Mouse (Mus musculus): ENCODE results near the gene Birc5. TPM values are rescaled to one million over a fixed set of nuclear protein-coding genes. Genes with fewer than 3 reads are reported as not detected.

The Birc5 gene
- total RNA-seq, 2 experiments from 2014 or later: 0.86 to 1.5 TPM

DNA sequence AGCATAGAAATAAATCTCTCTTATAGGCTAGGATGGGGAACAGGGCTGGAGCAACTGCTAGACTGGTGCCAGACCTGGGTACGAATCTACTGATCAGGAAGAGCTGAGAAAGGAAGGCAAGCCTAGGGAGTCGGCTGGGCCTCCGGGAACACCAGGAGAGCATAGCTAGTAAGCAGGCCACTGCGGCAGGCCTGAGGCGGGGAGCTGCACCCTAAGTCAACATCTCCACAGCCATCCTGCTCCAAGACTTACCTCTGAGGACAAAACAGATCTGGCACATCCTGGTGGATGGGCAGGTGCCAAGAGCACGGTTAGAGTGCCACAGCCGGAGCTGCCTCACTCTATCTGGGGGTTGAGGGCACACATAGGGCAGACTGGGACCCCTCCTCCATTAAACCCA lies 28.9 kb upstream of the Birc5 start:
- Histone ChIP-seq H3K4me3 (no peak overlapping the region), H3K27ac (no peak overlapping the region)
- no peak for TF ChIP-seq CTCF (conservative IDR thresholded peaks at IDR 0.05)
- DNase-seq (ENCODE audit: low spot score in 2 of 2): no peak

DNA sequence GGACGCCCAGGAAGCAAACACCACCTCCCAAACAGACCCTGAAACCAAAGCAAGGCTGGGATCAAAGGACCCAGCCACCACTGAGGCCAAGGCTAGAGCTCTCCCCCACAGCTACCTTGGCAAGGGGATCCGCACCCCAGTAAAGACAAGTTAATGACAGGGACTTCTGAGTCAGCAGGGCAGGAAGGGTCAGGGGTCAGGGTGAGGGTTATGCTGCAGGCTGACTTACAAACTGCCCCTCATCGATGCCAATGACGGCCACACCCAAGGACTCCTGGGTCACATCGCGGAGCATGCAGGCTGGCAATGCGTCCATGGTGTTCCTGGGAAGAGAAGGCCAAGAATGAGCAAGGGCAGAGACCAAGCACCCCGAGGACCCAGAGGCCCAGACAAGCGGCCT lies 27.2 kb upstream of the Birc5 start:
- TF ChIP-seq CTCF (conservative IDR thresholded peaks at IDR 0.05): no peak
- Histone ChIP-seq H3K4me3 (no peak overlapping the region), H3K27ac (no peak overlapping the region)
- no peak for DNase-seq (ENCODE audit: low spot score in 2 of 2)

- Histone ChIP-seq H3K4me3 (no peak overlapping the region), H3K27ac (no peak overlapping the region)
- TF ChIP-seq CTCF (conservative IDR thresholded peaks at IDR 0.05): no peak
- no peak for DNase-seq (ENCODE audit: low spot score in 2 of 2)
Observed at GRCm38 (mm10) chr11:117822728-117823241, 26.3 kb upstream of the Birc5 start.

DNA sequence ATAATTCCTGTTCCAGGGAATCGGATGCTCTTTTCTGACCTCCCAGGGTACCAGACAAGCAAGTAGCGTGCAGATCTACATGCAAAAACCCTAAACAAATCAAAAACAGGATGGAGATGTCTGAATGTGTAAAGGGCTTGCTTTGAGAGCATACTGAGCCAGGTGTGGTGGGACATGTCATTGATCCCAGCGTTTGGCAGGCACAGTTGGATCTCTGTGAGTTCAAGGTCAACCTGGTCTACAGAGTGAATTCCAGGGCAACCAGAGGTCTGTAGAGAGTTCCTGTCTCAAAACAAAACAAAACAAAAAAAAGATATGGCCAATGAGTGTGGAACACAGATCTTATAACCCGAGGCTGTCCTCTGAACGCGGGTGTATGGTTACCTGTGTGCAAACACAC lies 25.6 kb upstream of the Birc5 start:
- TF ChIP-seq CTCF (conservative IDR thresholded peaks at IDR 0.05): no peak
- Histone ChIP-seq H3K27ac (no peak overlapping the region), H3K4me3 (no peak overlapping the region)
- DNase-seq (ENCODE audit: low spot score in 2 of 2): no peak

- peak; percentile 69 to 79 for DNase-seq (ENCODE audit: low spot score in 2 of 2)
- TF ChIP-seq CTCF (conservative IDR thresholded peaks at IDR 0.05): peak; percentile 97
- Histone ChIP-seq H3K27ac (no peak overlapping the region), H3K4me3 (peak overlapping the region; percentile 36)
Observed at GRCm38 (mm10) chr11:117824060-117824969, 24.7 kb upstream of the Birc5 start.

- Histone ChIP-seq H3K4me3 (peak within 1 kb of the TSS; percentile 28), H3K27ac (no peak within 1 kb of the TSS)
- DNase-seq (ENCODE audit: low spot score in 2 of 2): no peak
- TF ChIP-seq CTCF (conservative IDR thresholded peaks at IDR 0.05): no peak
Observed at GRCm38 (mm10) chr11:117825333-117826101, 23.5 kb upstream of the Birc5 start, which contains the start of the genes Afmid and Tk1. TSS of gene Afmid (plus strand) at chr11:117825924. TSS of gene Tk1 (minus strand) at chr11:117826092.

- TF ChIP-seq CTCF (conservative IDR thresholded peaks at IDR 0.05): no peak
- Histone ChIP-seq H3K27ac (no peak overlapping the region), H3K4me3 (peak overlapping the region; percentile 28; the same call in 1 of the 2 replicates)
- no peak for DNase-seq (ENCODE audit: low spot score in 2 of 2)
Observed at GRCm38 (mm10) chr11:117826164-117826563, 22.9 kb upstream of the Birc5 start.

DNA sequence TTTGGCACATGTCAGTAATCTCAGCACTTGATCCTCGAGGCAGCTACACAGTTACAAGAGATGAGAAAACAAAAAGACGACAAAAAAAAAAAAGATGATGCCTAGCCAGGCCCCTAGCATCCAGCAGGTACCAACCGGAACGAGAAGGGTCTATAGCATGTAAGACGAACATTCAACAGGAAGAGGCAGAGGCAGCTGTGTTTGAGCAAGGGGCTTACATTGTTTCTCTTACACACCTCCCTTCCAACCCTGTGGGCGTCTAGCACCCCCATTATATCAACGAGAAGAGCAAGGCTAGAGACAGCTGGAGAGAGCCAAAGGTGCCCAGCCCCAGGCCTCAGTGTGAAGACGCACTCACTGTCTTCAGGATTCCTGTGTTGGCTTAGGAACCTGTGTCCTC lies 22.1 kb upstream of the Birc5 start:
- no peak overlapping the region for H3K4me3 ChIP-seq
- no peak for DNase-seq (ENCODE audit: low spot score in 2 of 2)
- no peak for TF ChIP-seq CTCF (conservative IDR thresholded peaks at IDR 0.05)
- H3K27ac ChIP-seq: no peak overlapping the region

DNA sequence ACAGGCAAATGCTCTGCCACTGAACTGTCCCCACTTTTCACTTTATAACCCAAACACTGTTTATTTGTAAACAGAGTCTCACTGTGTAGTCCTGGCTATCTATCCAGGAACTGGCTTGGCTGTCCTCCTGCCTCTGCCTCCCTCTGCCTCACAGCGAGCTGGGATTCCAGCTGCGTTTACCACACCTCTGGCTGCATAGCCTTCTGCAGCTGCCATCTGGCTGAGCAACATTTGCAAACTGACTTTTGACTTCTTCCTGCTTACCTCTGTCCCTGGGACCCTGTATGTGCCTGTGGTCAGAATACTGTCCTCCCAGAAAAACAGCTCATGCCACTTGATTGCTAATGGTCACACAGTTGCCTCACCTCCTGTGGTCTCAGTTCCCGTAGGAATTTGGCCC lies 21.7 kb upstream of the Birc5 start:
- H3K27ac ChIP-seq: no peak overlapping the region
- no peak for TF ChIP-seq CTCF (conservative IDR thresholded peaks at IDR 0.05)
- DNase-seq (ENCODE audit: low spot score in 2 of 2): no peak
- H3K4me3 ChIP-seq: no peak overlapping the region

- H3K4me3 ChIP-seq: no peak overlapping the region
- no peak for TF ChIP-seq CTCF (conservative IDR thresholded peaks at IDR 0.05)
- no peak for DNase-seq (ENCODE audit: low spot score in 2 of 2)
- peak overlapping the region; percentile 47 for H3K27ac ChIP-seq
Observed at GRCm38 (mm10) chr11:117828149-117828887, 20.7 kb upstream of the Birc5 start.

- no peak for DNase-seq (ENCODE audit: low spot score in 2 of 2)
- Histone ChIP-seq H3K27ac (peak overlapping the region; percentile 47), H3K4me3 (no peak overlapping the region)
- TF ChIP-seq CTCF (conservative IDR thresholded peaks at IDR 0.05): no peak
Observed at GRCm38 (mm10) chr11:117828888-117829604, 20.0 kb upstream of the Birc5 start.

GRCm38 (mm10) chr11:117829671-117830215 lies 19.3 kb upstream of the Birc5 start:
- peak overlapping the region; percentile 47; the same call in 1 of the 2 replicates for H3K27ac ChIP-seq
- DNase-seq (ENCODE audit: low spot score in 2 of 2): no peak
- no peak overlapping the region for H3K4me3 ChIP-seq
- no peak for TF ChIP-seq CTCF (conservative IDR thresholded peaks at IDR 0.05)
